Mouse (Mus musculus): ENCODE results near the gene Rab1b. TPM values are rescaled to one million over a fixed set of nuclear protein-coding genes. Genes with fewer than 3 reads are reported as not detected.

Rab1b gene
- polyA plus RNA-seq, 1 experiment from 2014 or later = 214 TPM

- no peak overlapping the region for H3K9ac ChIP-seq (replicated peaks; ENCODE audit: low read length)
- H3K4me1 ChIP-seq (ENCODE audit: control insufficient read depth, insufficient read depth, low read length) = no peaks in the 10 kb centered on the region
- no peak overlapping the region for H3K27ac ChIP-seq (replicated peaks; ENCODE audit: low read depth, low read length)
- 52% methylated on average over 1 of the region's 1 CpGs for WGBS
- no peaks in the 10 kb centered on the region for H3K36me3 ChIP-seq (replicated peaks; ENCODE audit: control insufficient read depth, insufficient read depth, low read depth, low read length)
- no peak overlapping the region for H3K4me2 ChIP-seq (ENCODE audit: low read depth, low read length)
- ATAC-seq (replicated peaks; ENCODE audit: insufficient number of reproducible peaks, low FRiP score, low TSS enrichment, low read depth) (no peak), DNase-seq (ENCODE audit: low spot score) (no peak)
- H3K27me3 ChIP-seq (ENCODE audit: control insufficient read depth, insufficient read depth, low read length) = no peaks in the 10 kb centered on the region
- H3K4me3 ChIP-seq (ENCODE audit: low read depth, low read length) = no peak overlapping the region
- no peaks in the 10 kb centered on the region for H3K9me3 ChIP-seq (replicated peaks; ENCODE audit: control insufficient read depth, low read length)
These were observed 22.9 kb upstream of the Rab1b start for GRCm38 (mm10) chr19:5129770-5130169.

- no peak overlapping the region for H3K4me3 ChIP-seq (ENCODE audit: low read depth, low read length)
- WGBS = 70% methylated on average over 7 of the region's 7 CpGs
- H3K4me1 ChIP-seq (ENCODE audit: control insufficient read depth, insufficient read depth, low read length) = no peaks in the 10 kb centered on the region
- ATAC-seq (replicated peaks; ENCODE audit: insufficient number of reproducible peaks, low FRiP score, low TSS enrichment, low read depth) (no peak), DNase-seq (ENCODE audit: low spot score) (no peak)
- H3K4me2 ChIP-seq (ENCODE audit: low read depth, low read length) = no peak overlapping the region
- no peaks in the 10 kb centered on the region; the same call in 1 of the 2 replicates for H3K27me3 ChIP-seq (ENCODE audit: control insufficient read depth, insufficient read depth, low read length)
- no peaks in the 10 kb centered on the region for H3K9me3 ChIP-seq (replicated peaks; ENCODE audit: control insufficient read depth, low read length)
- no peak overlapping the region for H3K9ac ChIP-seq (replicated peaks; ENCODE audit: low read length)
- H3K27ac ChIP-seq (replicated peaks; ENCODE audit: low read depth, low read length) = no peak overlapping the region
- no peaks in the 10 kb centered on the region for H3K36me3 ChIP-seq (replicated peaks; ENCODE audit: control insufficient read depth, insufficient read depth, low read depth, low read length)
These were observed 17.3 kb upstream of the Rab1b start for GRCm38 (mm10) chr19:5124055-5124614.

DNA sequence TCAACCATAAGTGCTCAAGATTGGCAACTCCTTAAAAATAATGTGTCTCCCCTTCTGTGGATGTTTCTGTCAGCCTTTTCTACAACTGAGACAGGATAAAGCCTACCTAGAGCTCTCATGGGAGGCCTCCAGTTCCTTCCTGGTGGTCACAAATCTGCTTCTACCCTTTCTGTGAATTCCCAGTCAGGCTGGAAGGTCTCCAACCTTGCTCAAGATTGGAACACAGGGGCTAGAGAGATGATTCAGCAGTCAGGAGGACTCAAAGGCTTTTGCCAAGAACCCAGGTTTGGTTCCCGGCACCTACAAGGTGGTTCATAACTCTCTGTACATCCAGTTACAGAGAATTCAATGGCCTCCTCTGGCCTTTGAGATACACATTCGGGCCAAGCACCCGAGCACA, 16.4 kb upstream of the Rab1b start:
- no peak for DNase-seq (ENCODE audit: low spot score)
- 77% methylated on average over 3 of the region's 3 CpGs for whole genome bisulfite sequencing
- no peak overlapping the region for H3K9ac ChIP-seq (replicated peaks; ENCODE audit: low read length)
- H3K27me3 ChIP-seq (ENCODE audit: control insufficient read depth, insufficient read depth, low read length) = no peaks in the 10 kb centered on the region; the same call in 1 of the 2 replicates
- H3K4me2 ChIP-seq (ENCODE audit: low read depth, low read length) = no peak overlapping the region
- H3K36me3 ChIP-seq (replicated peaks; ENCODE audit: control insufficient read depth, insufficient read depth, low read depth, low read length) = no peaks in the 10 kb centered on the region
- H3K4me3 ChIP-seq (ENCODE audit: low read depth, low read length) = no peak overlapping the region
- no peaks in the 10 kb centered on the region for H3K9me3 ChIP-seq (replicated peaks; ENCODE audit: control insufficient read depth, low read length)
- no peak for ATAC-seq (replicated peaks; ENCODE audit: insufficient number of reproducible peaks, low FRiP score, low TSS enrichment, low read depth)
- no peak overlapping the region for H3K27ac ChIP-seq (replicated peaks; ENCODE audit: low read depth, low read length)
- no peaks in the 10 kb centered on the region for H3K4me1 ChIP-seq (ENCODE audit: control insufficient read depth, insufficient read depth, low read length)

- Histone ChIP-seq H3K4me2 (ENCODE audit: low read depth, low read length) (no peak overlapping the region), H3K9ac (replicated peaks; ENCODE audit: low read length) (no peak overlapping the region), H3K36me3 (replicated peaks; ENCODE audit: control insufficient read depth, insufficient read depth, low read depth, low read length) (no peaks in the 10 kb centered on the region), H3K27me3 (ENCODE audit: control insufficient read depth, insufficient read depth, low read length) (no peaks in the 10 kb centered on the region; the same call in 1 of the 2 replicates), H3K27ac (replicated peaks; ENCODE audit: low read depth, low read length) (no peak overlapping the region), H3K9me3 (replicated peaks; ENCODE audit: control insufficient read depth, low read length) (no peaks in the 10 kb centered on the region), H3K4me1 (ENCODE audit: control insufficient read depth, insufficient read depth, low read length) (no peaks in the 10 kb centered on the region), H3K4me3 (ENCODE audit: low read depth, low read length) (no peak overlapping the region)
- DNase-seq (ENCODE audit: low spot score) (no peak), ATAC-seq (replicated peaks; ENCODE audit: insufficient number of reproducible peaks, low FRiP score, low TSS enrichment, low read depth) (no peak)
- 76% methylated on average over 10 of the region's 10 CpGs for WGBS
These were observed 15.6 kb upstream of the Rab1b start for GRCm38 (mm10) chr19:5122492-5122891.

- H3K4me3 ChIP-seq (ENCODE audit: low read depth, low read length) = peak within 1 kb of the TSS; percentile 74
- H3K4me2 ChIP-seq (ENCODE audit: low read depth, low read length) = peak within 1 kb of the TSS; percentile 89
- peak; percentile 88 for ATAC-seq (replicated peaks; ENCODE audit: insufficient number of reproducible peaks, low FRiP score, low TSS enrichment, low read depth)
These were observed 11.5 kb upstream of the Rab1b start, which contains the start of gene Klc2 for GRCm38 (mm10) chr19:5118384-5118698. Gene Klc2 (minus strand): TSS chr19:5118560.

GRCm38 (mm10) chr19:5117494-5118383, 10.9 kb upstream of the Rab1b start:
- H3K4me3 ChIP-seq (ENCODE audit: low read depth, low read length) = peak overlapping the region; percentile 74
- no peaks in the 10 kb centered on the region for H3K4me1 ChIP-seq (ENCODE audit: control insufficient read depth, insufficient read depth, low read length)
- H3K9me3 ChIP-seq (replicated peaks; ENCODE audit: control insufficient read depth, low read length) = no peaks in the 10 kb centered on the region
- peak; percentile 84 for ATAC-seq (replicated peaks; ENCODE audit: insufficient number of reproducible peaks, low FRiP score, low TSS enrichment, low read depth)
- DNase-seq (ENCODE audit: low spot score) = peak; percentile 95
- H3K27me3 ChIP-seq (ENCODE audit: control insufficient read depth, insufficient read depth, low read length) = no peaks in the 10 kb centered on the region
- WGBS = 0% methylated on average over 70 of the region's 83 CpGs
- H3K36me3 ChIP-seq (replicated peaks; ENCODE audit: control insufficient read depth, insufficient read depth, low read depth, low read length) = peaks cover 2% of the 10 kb centered on the region
- peak overlapping the region; percentile 72 for H3K27ac ChIP-seq (replicated peaks; ENCODE audit: low read depth, low read length)
- peak overlapping the region; percentile 80 for H3K9ac ChIP-seq (replicated peaks; ENCODE audit: low read length)
- H3K4me2 ChIP-seq (ENCODE audit: low read depth, low read length) = peak overlapping the region; percentile 89

More at GRCm38 (mm10) chr19:5118384-5118698, 11.5 kb upstream of the Rab1b start, which contains the start of gene Klc2:
- Histone ChIP-seq H3K27me3 (ENCODE audit: control insufficient read depth, insufficient read depth, low read length) (no peaks in the 10 kb centered on the region), H3K4me1 (ENCODE audit: control insufficient read depth, insufficient read depth, low read length) (no peaks in the 10 kb centered on the region), H3K36me3 (replicated peaks; ENCODE audit: control insufficient read depth, insufficient read depth, low read depth, low read length) (peaks cover 2% of the 10 kb centered on the region; the same call in 1 of the 2 replicates), H3K27ac (replicated peaks; ENCODE audit: low read depth, low read length) (peak within 1 kb of the TSS; percentile 72), H3K9ac (replicated peaks; ENCODE audit: low read length) (peak within 1 kb of the TSS; percentile 80), H3K9me3 (replicated peaks; ENCODE audit: control insufficient read depth, low read length) (no peaks in the 10 kb centered on the region)
- DNase-seq (ENCODE audit: low spot score) = no peak
- under 1% methylated on average over 18 of the region's 18 CpGs for WGBS

DNA sequence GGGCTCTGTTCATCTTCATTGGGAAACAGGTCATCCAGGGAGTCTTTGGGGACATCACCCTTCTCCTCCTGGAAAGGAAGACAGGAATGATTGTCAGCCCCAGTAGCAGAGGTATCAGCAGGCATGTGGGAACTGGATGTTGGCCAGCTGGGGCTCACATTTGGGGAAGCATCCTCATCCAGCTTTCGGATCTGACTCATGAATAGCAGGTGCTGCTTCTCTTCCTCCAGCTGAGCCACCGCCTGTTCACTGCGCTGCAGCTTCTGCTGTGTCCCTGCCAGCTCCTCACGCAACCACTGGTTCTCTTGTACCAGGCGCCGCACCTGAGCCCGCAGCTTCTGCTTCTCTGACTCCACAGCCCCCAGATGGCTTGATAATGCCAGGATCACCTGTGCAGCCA, 6.9 kb upstream of the Rab1b start:
- Histone ChIP-seq H3K4me1 (ENCODE audit: control insufficient read depth, insufficient read depth, low read length) (no peaks in the 10 kb centered on the region), H3K27me3 (ENCODE audit: control insufficient read depth, insufficient read depth, low read length) (no peaks in the 10 kb centered on the region), H3K9ac (replicated peaks; ENCODE audit: low read length) (no peak overlapping the region), H3K9me3 (replicated peaks; ENCODE audit: control insufficient read depth, low read length) (no peaks in the 10 kb centered on the region), H3K4me2 (ENCODE audit: low read depth, low read length) (no peak overlapping the region; the same call in 1 of the 2 replicates), H3K4me3 (ENCODE audit: low read depth, low read length) (no peak overlapping the region), H3K27ac (replicated peaks; ENCODE audit: low read depth, low read length) (no peak overlapping the region), H3K36me3 (replicated peaks; ENCODE audit: control insufficient read depth, insufficient read depth, low read depth, low read length) (peaks cover 4% of the 10 kb centered on the region)
- ATAC-seq (replicated peaks; ENCODE audit: insufficient number of reproducible peaks, low FRiP score, low TSS enrichment, low read depth) (no peak), DNase-seq (ENCODE audit: low spot score) (no peak)
- 92% methylated on average over 7 of the region's 7 CpGs for WGBS
